Mouse (Mus musculus) ES-CJ7 (cell line): ENCODE measurements around the gene AF067063.
"Not testable (repeated sequence)": the region's sequence is repeated elsewhere in the genome, so short reads cannot be mapped to it uniquely, and the experiment has no call there.

Experiments used
- DNase-seq: peaks from one replicate; pipeline ENCODE4 v3.0.0; 2011; ENCODE audit warnings: low read depth, low spot score

Gene AF067063

GRCm38 (mm10) chr13:119830116-119830515 is at the start of gene AF067063:
Gene AF067063 (minus strand): TSS chr13:119830216.
- not testable (repeated sequence) for DNase-seq

GRCm38 (mm10) chr13:119864395-119864999 is 34.5 kb upstream of the AF067063 start:
- not testable (repeated sequence) for DNase-seq

- DNase-seq: not testable (repeated sequence)
These were observed 32.4 kb upstream of the AF067063 start for GRCm38 (mm10) chr13:119862399-119862798.

GRCm38 (mm10) chr13:119839982-119840381 is 10.0 kb upstream of the AF067063 start:
- not testable (repeated sequence) for DNase-seq

GRCm38 (mm10) chr13:119837719-119838337 is 7.8 kb upstream of the AF067063 start:
- peak; percentile 34 for DNase-seq

- not testable (repeated sequence) for DNase-seq
These were observed 6.4 kb upstream of the AF067063 start for GRCm38 (mm10) chr13:119836324-119836811.

- peak; percentile 38 for DNase-seq
These were observed 5.5 kb upstream of the AF067063 start, which contains the start of gene D13Ertd608e for GRCm38 (mm10) chr13:119835320-119836056. Gene D13Ertd608e (plus strand): TSS chr13:119836006.

GRCm38 (mm10) chr13:119817579-119818206 is 12.3 kb downstream of the AF067063 start:
- peak; percentile 43 for DNase-seq

- DNase-seq: no peak
These were observed 13.2 kb downstream of the AF067063 start for GRCm38 (mm10) chr13:119816798-119817197.

- no peak for DNase-seq
These were observed 20.0 kb downstream of the AF067063 start for GRCm38 (mm10) chr13:119810031-119810430.

GRCm38 (mm10) chr13:119808937-119809336 is 21.1 kb downstream of the AF067063 start:
- no peak for DNase-seq

- DNase-seq: no peak
These were observed 32.4 kb downstream of the AF067063 start for GRCm38 (mm10) chr13:119797656-119798055.

- no peak for DNase-seq
These were observed 37.1 kb downstream of the AF067063 start for GRCm38 (mm10) chr13:119792791-119793404.

- peak; percentile 32 for DNase-seq
These were observed 38.4 kb downstream of the AF067063 start for GRCm38 (mm10) chr13:119791580-119792135.

- DNase-seq: peak; percentile 95
These were observed 39.0 kb downstream of the AF067063 start, which contains the start of gene Zfp131 for GRCm38 (mm10) chr13:119790761-119791579. Gene Zfp131 (minus strand): TSS chr13:119790889.

- peak; percentile 16 for DNase-seq
These were observed 39.9 kb downstream of the AF067063 start for GRCm38 (mm10) chr13:119789851-119790717.

GRCm38 (mm10) chr13:119783581-119783980 is 46.4 kb downstream of the AF067063 start:
- DNase-seq: no peak
